Mouse (Mus musculus) mouse embryonic stem cell (cell line): ENCODE results near the gene Nexmif.
"Not testable (repeated sequence)": the region's sequence is repeated elsewhere in the genome, so short reads cannot be mapped to it uniquely, and the experiment has no call there.

Experiments used
- in situ Hi-C, 2 experiments: fragments of 300-500 bp; cut with MboI; formaldehyde crosslinking; loops; 1 replicate in 1 of 2; 3 replicates in 1 of 2; pipeline ENCODE4 v1.14.3; 2019 to 2020; ENCODE audit warnings: low sequenced_read_pairs in 2 of 2, low pct_unique_long_range_greater_than_20kb in 1 of 2, mixed read lengths in 1 of 2; ENCODE audit not compliant: unreplicated experiment in 1 of 2

Nexmif gene

GRCm38 (mm10) chrX:104200736-104201591 is at the start of gene Nexmif:
Gene Nexmif (minus strand): TSS chrX:104201185.
- in situ Hi-C loops = no loop called here

GRCm38 (mm10) chrX:104208701-104209100 is 7.7 kb upstream of the Nexmif start:
- in situ Hi-C loops = no loop called here

GRCm38 (mm10) chrX:104201592-104202139 is 681 bp upstream of the Nexmif start:
- in situ Hi-C loops = no loop called here

GRCm38 (mm10) chrX:104200388-104200735 is 623 bp downstream of the Nexmif start:
- in situ Hi-C loops = no loop called here

GRCm38 (mm10) chrX:104199611-104200387 is 1.2 kb downstream of the Nexmif start:
- in situ Hi-C loops = no loop called here

- in situ Hi-C loops = no loop called here
Observed at GRCm38 (mm10) chrX:104199070-104199469, 1.9 kb downstream of the Nexmif start.

- in situ Hi-C loops = no loop called here
Observed at GRCm38 (mm10) chrX:104196561-104196960, 4.4 kb downstream of the Nexmif start.

- in situ Hi-C loops = no loop called here
Observed at GRCm38 (mm10) chrX:104179257-104179656, 21.7 kb downstream of the Nexmif start.

- in situ Hi-C loops = no loop called here
Observed at GRCm38 (mm10) chrX:104150072-104150471, 50.9 kb downstream of the Nexmif start.

GRCm38 (mm10) chrX:104115266-104115665 is 85.7 kb downstream of the Nexmif start:
- in situ Hi-C loops = not testable (repeated sequence)

- in situ Hi-C loops = no loop called here
Observed at GRCm38 (mm10) chrX:104114596-104114995, 86.4 kb downstream of the Nexmif start.

GRCm38 (mm10) chrX:104054848-104055247 is 146.1 kb downstream of the Nexmif start:
- in situ Hi-C loops = no loop called here

- in situ Hi-C loops = no loop called here
Observed at GRCm38 (mm10) chrX:104040276-104040675, 160.7 kb downstream of the Nexmif start.

GRCm38 (mm10) chrX:104033843-104034242 is 167.1 kb downstream of the Nexmif start:
- in situ Hi-C loops = no loop called here

- in situ Hi-C loops = no loop called here
Observed at GRCm38 (mm10) chrX:104032756-104033155, 168.2 kb downstream of the Nexmif start.
